Mouse (Mus musculus) intestine, embryonic 15.5 days (tissue): ENCODE results near the gene Bmp5. TPM values are rescaled to one million over a fixed set of nuclear protein-coding genes. Genes with fewer than 3 reads are reported as not detected.
"Not testable (repeated sequence)": the region's sequence is repeated elsewhere in the genome, so short reads cannot be mapped to it uniquely, and the experiment has no call there.

ENCODE experiments used
- ATAC-seq: fragments of 200-750 bp; cut with Nextera tagmentation; 2 replicates; pipeline ENCODE4 v1.8.0; 2017; ENCODE audit warnings: moderate TSS enrichment, moderate library complexity
- H3K27ac ChIP-seq: fragments of 300-500 bp; sonication (generic); 2 replicates; pipeline ENCODE4 v1.5.1; 2015; ENCODE audit warnings: mild to moderate bottlenecking, inconsistent platforms
- H3K27me3 ChIP-seq: fragments of 300-500 bp; sonication (generic); replicated peaks from 2 replicates; pipeline ENCODE4 v1.6.1; 2015; ENCODE audit warnings: inconsistent platforms
- H3K36me3 ChIP-seq: fragments of 300-500 bp; sonication (generic); 2 replicates; pipeline ENCODE4 v1.6.1; 2015; ENCODE audit warnings: inconsistent platforms
- H3K4me1 ChIP-seq: fragments of 300-500 bp; sonication (generic); replicated peaks from 2 replicates; pipeline ENCODE4 v1.6.1; 2015; ENCODE audit warnings: inconsistent platforms
- H3K4me2 ChIP-seq: fragments of 300-500 bp; sonication (generic); replicated peaks from 2 replicates; pipeline ENCODE4 v1.6.1; 2015; ENCODE audit warnings: mild to moderate bottlenecking, inconsistent platforms
- H3K4me3 ChIP-seq: fragments of 300-500 bp; sonication (generic); replicated peaks from 2 replicates; pipeline ENCODE4 v1.5.1; 2015; ENCODE audit warnings: inconsistent platforms
- H3K9ac ChIP-seq: fragments of 300-500 bp; sonication (generic); 2 replicates; pipeline ENCODE4 v1.6.1; 2015; ENCODE audit warnings: inconsistent platforms
- H3K9me3 ChIP-seq: fragments of 300-500 bp; sonication (generic); 2 replicates; pipeline ENCODE4 v1.6.1; 2016; ENCODE audit warnings: inconsistent platforms
- WGBS: fragments of 180-500 bp; shearing (Covaris S2); methylation state at CpG from one replicate; pipeline ENCODE4 v1.1.7; 2015; 5-methylcytosine and 5-hydroxymethylcytosine counted together
- polyA plus RNA-seq: library from polyadenylated mRNA; unstranded; fragments of >200 nt; fragmentation: Nextera tagmentation; extraction: Ambion mirVana; gene quantifications from 2 replicates; pipeline ENCODE4 v1.2.1, GENCODE M21; 2015

Gene Bmp5
- polyA plus RNA-seq, 1 experiment from 2014 or later, result 9.0 TPM

- no peak overlapping the region for H3K27ac ChIP-seq
- no peak overlapping the region for H3K4me3 ChIP-seq
- no peaks in the 10 kb centered on the region for H3K4me1 ChIP-seq
- no peaks in the 10 kb centered on the region for H3K27me3 ChIP-seq
- H3K9ac ChIP-seq, result no peak overlapping the region
- no peak overlapping the region for H3K4me2 ChIP-seq
- no peaks in the 10 kb centered on the region for H3K36me3 ChIP-seq
- H3K9me3 ChIP-seq, result no peaks in the 10 kb centered on the region
- no peak for ATAC-seq
- 83% methylated on average over 5 of the region's 5 CpGs for WGBS
Measured at GRCm38 (mm10) chr9:75785959-75786358, 10.8 kb downstream of the Bmp5 start.

- Histone ChIP-seq H3K4me2 (0 out of 2 replicates have a peak overlapping the region, but pooled peaks have one; percentile 11), H3K27ac (0 out of 2 replicates have a peak overlapping the region, but pooled peaks have one; percentile 4), H3K4me1 (no peaks in the 10 kb centered on the region), H3K9me3 (no peaks in the 10 kb centered on the region), H3K4me3 (no peak overlapping the region), H3K36me3 (no peaks in the 10 kb centered on the region), H3K27me3 (no peaks in the 10 kb centered on the region), H3K9ac (no peak overlapping the region)
- WGBS, result 69% methylated on average over 15 of the region's 15 CpGs
- no peak for ATAC-seq
Measured at GRCm38 (mm10) chr9:75787121-75787520, 12.0 kb downstream of the Bmp5 start.

- ATAC-seq, result no peak
- H3K36me3 ChIP-seq, result no peaks in the 10 kb centered on the region
- H3K9ac ChIP-seq, result no peak overlapping the region
- no peaks in the 10 kb centered on the region for H3K9me3 ChIP-seq
- H3K4me2 ChIP-seq, result no peak overlapping the region
- H3K27ac ChIP-seq, result no peak overlapping the region
- WGBS, result 50% methylated on average over 7 of the region's 7 CpGs
- no peak overlapping the region for H3K4me3 ChIP-seq
- no peaks in the 10 kb centered on the region for H3K4me1 ChIP-seq
- no peaks in the 10 kb centered on the region for H3K27me3 ChIP-seq
Measured at GRCm38 (mm10) chr9:75789879-75790428, 14.8 kb downstream of the Bmp5 start.

GRCm38 (mm10) chr9:75804940-75805339 is 29.8 kb downstream of the Bmp5 start:
- Histone ChIP-seq H3K4me3 (no peak overlapping the region), H3K27me3 (no peaks in the 10 kb centered on the region), H3K4me1 (no peaks in the 10 kb centered on the region), H3K27ac (no peak overlapping the region), H3K9me3 (no peaks in the 10 kb centered on the region), H3K4me2 (no peak overlapping the region), H3K36me3 (no peaks in the 10 kb centered on the region), H3K9ac (no peak overlapping the region)
- WGBS, result 80% methylated on average over 6 of the region's 6 CpGs
- no peak for ATAC-seq

GRCm38 (mm10) chr9:75808179-75808578 is 33.0 kb downstream of the Bmp5 start:
- H3K9me3 ChIP-seq, ATAC-seq, H3K9ac ChIP-seq, H3K27me3 ChIP-seq, H3K4me1 ChIP-seq, H3K27ac ChIP-seq, H3K36me3 ChIP-seq, H3K4me2 ChIP-seq, H3K4me3 ChIP-seq: not testable (repeated sequence)
- 89% methylated on average over 3 of the region's 4 CpGs for WGBS

- no peak overlapping the region for H3K4me2 ChIP-seq
- no peak overlapping the region for H3K9ac ChIP-seq
- no peaks in the 10 kb centered on the region for H3K9me3 ChIP-seq
- ATAC-seq, result no peak
- H3K4me3 ChIP-seq, result no peak overlapping the region
- no peaks in the 10 kb centered on the region for H3K27me3 ChIP-seq
- WGBS, result 74% methylated on average over 7 of the region's 7 CpGs
- no peaks in the 10 kb centered on the region for H3K4me1 ChIP-seq
- H3K27ac ChIP-seq, result no peak overlapping the region
- no peaks in the 10 kb centered on the region for H3K36me3 ChIP-seq
Measured at GRCm38 (mm10) chr9:75808659-75809058, 33.5 kb downstream of the Bmp5 start.

- H3K27ac ChIP-seq, result no peak overlapping the region
- ATAC-seq, result no peak
- H3K4me2 ChIP-seq, result no peak overlapping the region
- H3K4me1 ChIP-seq, result no peaks in the 10 kb centered on the region
- no peaks in the 10 kb centered on the region for H3K9me3 ChIP-seq
- no peaks in the 10 kb centered on the region for H3K36me3 ChIP-seq
- no peak overlapping the region for H3K4me3 ChIP-seq
- H3K27me3 ChIP-seq, result no peaks in the 10 kb centered on the region
- WGBS, result 76% methylated on average over 1 of the region's 1 CpGs
- no peak overlapping the region for H3K9ac ChIP-seq
Measured at GRCm38 (mm10) chr9:75815161-75815560, 40.0 kb downstream of the Bmp5 start.

GRCm38 (mm10) chr9:75818400-75818799 is 43.2 kb downstream of the Bmp5 start:
- H3K36me3 ChIP-seq, result no peaks in the 10 kb centered on the region
- no peak overlapping the region for H3K4me2 ChIP-seq
- H3K9ac ChIP-seq, result no peak overlapping the region
- H3K27ac ChIP-seq, result no peak overlapping the region
- 83% methylated on average over 5 of the region's 5 CpGs for WGBS
- H3K9me3 ChIP-seq, result no peaks in the 10 kb centered on the region
- no peaks in the 10 kb centered on the region for H3K27me3 ChIP-seq
- no peak for ATAC-seq
- H3K4me1 ChIP-seq, result no peaks in the 10 kb centered on the region
- no peak overlapping the region for H3K4me3 ChIP-seq

- H3K36me3 ChIP-seq, result no peaks in the 10 kb centered on the region
- WGBS, result 78% methylated on average over 9 of the region's 9 CpGs
- no peak for ATAC-seq
- H3K27ac ChIP-seq, result no peak overlapping the region
- H3K4me1 ChIP-seq, result no peaks in the 10 kb centered on the region
- H3K9me3 ChIP-seq, result no peaks in the 10 kb centered on the region
- no peak overlapping the region for H3K4me2 ChIP-seq
- H3K4me3 ChIP-seq, result no peak overlapping the region
- H3K27me3 ChIP-seq, result no peaks in the 10 kb centered on the region
- no peak overlapping the region for H3K9ac ChIP-seq
Measured at GRCm38 (mm10) chr9:75832468-75832867, 57.3 kb downstream of the Bmp5 start.

GRCm38 (mm10) chr9:75833189-75833732 is 58.1 kb downstream of the Bmp5 start:
- H3K4me3 ChIP-seq, result no peak overlapping the region
- H3K36me3 ChIP-seq, result no peaks in the 10 kb centered on the region
- no peaks in the 10 kb centered on the region for H3K4me1 ChIP-seq
- H3K9ac ChIP-seq, result no peak overlapping the region
- H3K4me2 ChIP-seq, result no peak overlapping the region
- no peak overlapping the region for H3K27ac ChIP-seq
- no peak for ATAC-seq
- H3K27me3 ChIP-seq, result no peaks in the 10 kb centered on the region
- H3K9me3 ChIP-seq, result no peaks in the 10 kb centered on the region
- WGBS, result 76% methylated on average over 5 of the region's 5 CpGs

- Histone ChIP-seq H3K27ac (no peak overlapping the region), H3K4me2 (no peak overlapping the region), H3K9me3 (no peaks in the 10 kb centered on the region), H3K9ac (no peak overlapping the region), H3K4me3 (no peak overlapping the region), H3K27me3 (no peaks in the 10 kb centered on the region), H3K4me1 (no peaks in the 10 kb centered on the region), H3K36me3 (no peaks in the 10 kb centered on the region)
- no peak for ATAC-seq
- 75% methylated on average over 3 of the region's 3 CpGs for WGBS
Measured at GRCm38 (mm10) chr9:75839450-75839849, 64.3 kb downstream of the Bmp5 start.

GRCm38 (mm10) chr9:75840841-75841240 is 65.7 kb downstream of the Bmp5 start:
- no peaks in the 10 kb centered on the region for H3K27me3 ChIP-seq
- ATAC-seq, result no peak
- no peak overlapping the region for H3K4me2 ChIP-seq
- no peak overlapping the region for H3K27ac ChIP-seq
- no peaks in the 10 kb centered on the region for H3K4me1 ChIP-seq
- H3K4me3 ChIP-seq, result no peak overlapping the region
- 78% methylated on average over 6 of the region's 6 CpGs for WGBS
- no peaks in the 10 kb centered on the region for H3K36me3 ChIP-seq
- H3K9me3 ChIP-seq, result no peaks in the 10 kb centered on the region
- no peak overlapping the region for H3K9ac ChIP-seq

- Histone ChIP-seq H3K27me3 (no peaks in the 10 kb centered on the region), H3K9ac (no peak overlapping the region), H3K4me3 (no peak overlapping the region), H3K36me3 (no peaks in the 10 kb centered on the region), H3K4me2 (no peak overlapping the region), H3K27ac (no peak overlapping the region), H3K9me3 (no peaks in the 10 kb centered on the region), H3K4me1 (no peaks in the 10 kb centered on the region)
- no peak for ATAC-seq
Measured at GRCm38 (mm10) chr9:75846010-75846409, 70.8 kb downstream of the Bmp5 start.
